Mouse (Mus musculus): ENCODE results near the gene Zfp385a. TPM values are rescaled to one million over a fixed set of nuclear protein-coding genes. Genes with fewer than 3 reads are reported as not detected.

Zfp385a gene
- polyA plus RNA-seq, 1 experiment from 2014 or later = 19.2 TPM

GRCm38 (mm10) chr15:103338829-103339165, 1.1 kb downstream of the Zfp385a start:
- WGBS = 23% methylated on average over 4 of the region's 4 CpGs
- DNase-seq (ENCODE audit: low spot score) = no peak

GRCm38 (mm10) chr15:103336996-103337667, 2.8 kb downstream of the Zfp385a start:
- Histone ChIP-seq H3K4me3 (ENCODE audit: low read depth, low read length) (no peak overlapping the region), H3K36me3 (ENCODE audit: control insufficient read depth, insufficient read depth, low read length) (no peaks in the 10 kb centered on the region), H3K9ac (ENCODE audit: low read length) (no peak overlapping the region), H3K27me3 (ENCODE audit: control insufficient read depth, insufficient read depth, low read length) (peaks cover 12% of the 10 kb centered on the region), H3K4me2 (ENCODE audit: low read depth, severe bottlenecking) (no peak overlapping the region), H3K4me1 (ENCODE audit: control insufficient read depth, insufficient read depth, low read length) (peaks cover 43% of the 10 kb centered on the region), H3K27ac (replicated peaks; ENCODE audit: low read depth, low read length) (no peak overlapping the region), H3K9me3 (ENCODE audit: control insufficient read depth, low read length) (no peaks in the 10 kb centered on the region)
- ATAC-seq (ENCODE audit: insufficient number of reproducible peaks, low FRiP score, low TSS enrichment, low read depth) (no peak), DNase-seq (ENCODE audit: low spot score) (no peak)
- WGBS = 7% methylated on average over 11 of the region's 11 CpGs

More at GRCm38 (mm10) chr15:103338829-103339165, 1.1 kb downstream of the Zfp385a start:
- peak overlapping the region; percentile 49; the same call in 1 of the 2 replicates for H3K4me3 ChIP-seq (ENCODE audit: low read depth, low read length)
- H3K27ac ChIP-seq (replicated peaks; ENCODE audit: low read depth, low read length) = no peak overlapping the region
- no peak overlapping the region for H3K9ac ChIP-seq (ENCODE audit: low read length)
- H3K27me3 ChIP-seq (ENCODE audit: control insufficient read depth, insufficient read depth, low read length) = peaks cover 12% of the 10 kb centered on the region
- ATAC-seq (ENCODE audit: insufficient number of reproducible peaks, low FRiP score, low TSS enrichment, low read depth) = no peak
- no peaks in the 10 kb centered on the region for H3K9me3 ChIP-seq (ENCODE audit: control insufficient read depth, low read length)
- peaks cover 37% of the 10 kb centered on the region for H3K4me1 ChIP-seq (ENCODE audit: control insufficient read depth, insufficient read depth, low read length)
- peak overlapping the region; percentile 88 for H3K4me2 ChIP-seq (ENCODE audit: low read depth, severe bottlenecking)
- no peaks in the 10 kb centered on the region for H3K36me3 ChIP-seq (ENCODE audit: control insufficient read depth, insufficient read depth, low read length)

GRCm38 (mm10) chr15:103335488-103336235, 4.2 kb downstream of the Zfp385a start:
- Histone ChIP-seq H3K4me1 (ENCODE audit: control insufficient read depth, insufficient read depth, low read length) (peaks cover 39% of the 10 kb centered on the region), H3K9ac (ENCODE audit: low read length) (no peak overlapping the region), H3K4me2 (ENCODE audit: low read depth, severe bottlenecking) (no peak overlapping the region; the same call in 1 of the 2 replicates), H3K9me3 (ENCODE audit: control insufficient read depth, low read length) (no peaks in the 10 kb centered on the region), H3K27ac (replicated peaks; ENCODE audit: low read depth, low read length) (no peak overlapping the region), H3K4me3 (ENCODE audit: low read depth, low read length) (no peak overlapping the region), H3K27me3 (ENCODE audit: control insufficient read depth, insufficient read depth, low read length) (peaks cover 7% of the 10 kb centered on the region), H3K36me3 (ENCODE audit: control insufficient read depth, insufficient read depth, low read length) (no peaks in the 10 kb centered on the region)
- DNase-seq (ENCODE audit: low spot score) (no peak), ATAC-seq (ENCODE audit: insufficient number of reproducible peaks, low FRiP score, low TSS enrichment, low read depth) (no peak)
- WGBS = 26% methylated on average over 7 of the region's 7 CpGs

- no peak overlapping the region for H3K9ac ChIP-seq (ENCODE audit: low read length)
- no peak overlapping the region for H3K27ac ChIP-seq (replicated peaks; ENCODE audit: low read depth, low read length)
- no peak overlapping the region for H3K4me2 ChIP-seq (ENCODE audit: low read depth, severe bottlenecking)
- no peaks in the 10 kb centered on the region for H3K9me3 ChIP-seq (ENCODE audit: control insufficient read depth, low read length)
- H3K27me3 ChIP-seq (ENCODE audit: control insufficient read depth, insufficient read depth, low read length) = 0 out of 2 replicates have a peak, but pooled peaks cover 2% of the 10 kb centered on the region
- 59% methylated on average over 3 of the region's 3 CpGs for WGBS
- no peak overlapping the region for H3K4me3 ChIP-seq (ENCODE audit: low read depth, low read length)
- peaks cover 36% of the 10 kb centered on the region for H3K4me1 ChIP-seq (ENCODE audit: control insufficient read depth, insufficient read depth, low read length)
- ATAC-seq (ENCODE audit: insufficient number of reproducible peaks, low FRiP score, low TSS enrichment, low read depth) = no peak
- no peaks in the 10 kb centered on the region for H3K36me3 ChIP-seq (ENCODE audit: control insufficient read depth, insufficient read depth, low read length)
- no peak for DNase-seq (ENCODE audit: low spot score)
Measured at GRCm38 (mm10) chr15:103335040-103335439, 4.9 kb downstream of the Zfp385a start.

GRCm38 (mm10) chr15:103334194-103334593, 5.7 kb downstream of the Zfp385a start:
- Histone ChIP-seq H3K36me3 (ENCODE audit: control insufficient read depth, insufficient read depth, low read length) (no peaks in the 10 kb centered on the region), H3K9ac (ENCODE audit: low read length) (peak overlapping the region; percentile 30; the same call in 1 of the 2 replicates), H3K9me3 (ENCODE audit: control insufficient read depth, low read length) (no peaks in the 10 kb centered on the region), H3K27me3 (ENCODE audit: control insufficient read depth, insufficient read depth, low read length) (0 out of 2 replicates have a peak, but pooled peaks cover 2% of the 10 kb centered on the region), H3K27ac (replicated peaks; ENCODE audit: low read depth, low read length) (no peak overlapping the region), H3K4me2 (ENCODE audit: low read depth, severe bottlenecking) (peak overlapping the region; percentile 17; the same call in 1 of the 2 replicates), H3K4me3 (ENCODE audit: low read depth, low read length) (no peak overlapping the region), H3K4me1 (ENCODE audit: control insufficient read depth, insufficient read depth, low read length) (peaks cover 31% of the 10 kb centered on the region)
- DNase-seq (ENCODE audit: low spot score) = peak; percentile 42
- peak; percentile 45; the same call in 1 of the 2 replicates for ATAC-seq (ENCODE audit: insufficient number of reproducible peaks, low FRiP score, low TSS enrichment, low read depth)
- 8% methylated on average over 2 of the region's 2 CpGs for WGBS

- Histone ChIP-seq H3K36me3 (ENCODE audit: control insufficient read depth, insufficient read depth, low read length) (no peaks in the 10 kb centered on the region), H3K27ac (replicated peaks; ENCODE audit: low read depth, low read length) (no peak overlapping the region), H3K9me3 (ENCODE audit: control insufficient read depth, low read length) (no peaks in the 10 kb centered on the region), H3K4me2 (ENCODE audit: low read depth, severe bottlenecking) (peak overlapping the region; percentile 17; the same call in 1 of the 2 replicates), H3K9ac (ENCODE audit: low read length) (no peak overlapping the region), H3K27me3 (ENCODE audit: control insufficient read depth, insufficient read depth, low read length) (no peaks in the 10 kb centered on the region), H3K4me3 (ENCODE audit: low read depth, low read length) (no peak overlapping the region), H3K4me1 (ENCODE audit: control insufficient read depth, insufficient read depth, low read length) (peaks cover 27% of the 10 kb centered on the region)
- 63% methylated on average over 5 of the region's 5 CpGs for WGBS
- DNase-seq (ENCODE audit: low spot score) (no peak), ATAC-seq (ENCODE audit: insufficient number of reproducible peaks, low FRiP score, low TSS enrichment, low read depth) (peak; percentile 31; the same call in 1 of the 2 replicates)
Measured at GRCm38 (mm10) chr15:103333738-103334137, 6.2 kb downstream of the Zfp385a start.

GRCm38 (mm10) chr15:103333081-103333615, 6.7 kb downstream of the Zfp385a start:
- Histone ChIP-seq H3K27ac (replicated peaks; ENCODE audit: low read depth, low read length) (no peak overlapping the region), H3K4me2 (ENCODE audit: low read depth, severe bottlenecking) (peak overlapping the region; percentile 2; the same call in 1 of the 2 replicates), H3K9ac (ENCODE audit: low read length) (no peak overlapping the region), H3K4me3 (ENCODE audit: low read depth, low read length) (no peak overlapping the region), H3K36me3 (ENCODE audit: control insufficient read depth, insufficient read depth, low read length) (no peaks in the 10 kb centered on the region), H3K9me3 (ENCODE audit: control insufficient read depth, low read length) (no peaks in the 10 kb centered on the region), H3K27me3 (ENCODE audit: control insufficient read depth, insufficient read depth, low read length) (no peaks in the 10 kb centered on the region), H3K4me1 (ENCODE audit: control insufficient read depth, insufficient read depth, low read length) (peaks cover 27% of the 10 kb centered on the region)
- 70% methylated on average over 5 of the region's 5 CpGs for WGBS
- ATAC-seq (ENCODE audit: insufficient number of reproducible peaks, low FRiP score, low TSS enrichment, low read depth) (no peak), DNase-seq (ENCODE audit: low spot score) (no peak)

GRCm38 (mm10) chr15:103323455-103324247, 16.2 kb downstream of the Zfp385a start:
- Histone ChIP-seq H3K27me3 (ENCODE audit: control insufficient read depth, insufficient read depth, low read length) (no peaks in the 10 kb centered on the region), H3K9ac (ENCODE audit: low read length) (peak overlapping the region; percentile 72), H3K4me3 (ENCODE audit: low read depth, low read length) (peak overlapping the region; percentile 75), H3K4me2 (ENCODE audit: low read depth, severe bottlenecking) (peak overlapping the region; percentile 85), H3K9me3 (ENCODE audit: control insufficient read depth, low read length) (no peaks in the 10 kb centered on the region), H3K36me3 (ENCODE audit: control insufficient read depth, insufficient read depth, low read length) (no peaks in the 10 kb centered on the region), H3K27ac (replicated peaks; ENCODE audit: low read depth, low read length) (peak overlapping the region; percentile 53; the same call in 1 of the 2 replicates), H3K4me1 (ENCODE audit: control insufficient read depth, insufficient read depth, low read length) (peaks cover 10% of the 10 kb centered on the region)
- ATAC-seq (ENCODE audit: insufficient number of reproducible peaks, low FRiP score, low TSS enrichment, low read depth) (peak; percentile 92), DNase-seq (ENCODE audit: low spot score) (peak; percentile 94)
- WGBS = 1% methylated on average over 39 of the region's 40 CpGs
